In genomic region chr11:58104351-58104791, GRCm38 (mm10) we compare ENCODE assay signal across 7 mouse cellular contexts. TPM values are rescaled to one million over a fixed set of nuclear protein-coding genes. Genes with fewer than 3 reads are reported as not detected.
DNase-seq lines count a peak whose midpoint lies in the region; ATAC-seq and TF ChIP-seq lines count a peak whose summit lies in the region.

No protein-coding gene starts in this region.

- peak overlapping the region; percentile 92 for H3K9ac ChIP-seq in liver, embryonic 12.5 days
- peak overlapping the region; percentile 91 for H3K9ac ChIP-seq in midbrain, postnatal 0 days (replicated peaks; ENCODE audit: low read length, poor library complexity, severe bottlenecking)

- peaks cover 14% of the 10 kb centered on the region; the same call in 1 of the 2 replicates for H3K4me1 ChIP-seq in spleen, adult 2 months (ENCODE audit: control insufficient read depth, insufficient read depth, insufficient read length)
- peaks cover 15% of the 10 kb centered on the region for H3K4me1 ChIP-seq in brown adipose tissue, adult 24 weeks (ENCODE audit: control insufficient read depth, insufficient read depth, insufficient read length, low read length)
- peaks cover 44% of the 10 kb centered on the region for H3K4me1 ChIP-seq in liver, embryonic 12.5 days
- peaks cover 9% of the 10 kb centered on the region; the same call in 1 of the 2 replicates for H3K4me1 ChIP-seq in midbrain, postnatal 0 days (ENCODE audit: insufficient read depth, low read length)

- DNase-seq in spleen, adult 2 months (ENCODE audit: low read depth in 1 of 2, low spot score in 2 of 2), result no peak
- no peak for DNase-seq in spleen, adult 18-20 months
- DNase-seq in midbrain, postnatal 0 days (ENCODE audit: low spot score), result peak; percentile 21
- no peak for DNase-seq in cerebellum, adult 9-10 months

- no peaks in the 10 kb centered on the region for H3K27me3 ChIP-seq in spleen, adult 2 months (ENCODE audit: control insufficient read depth, insufficient read depth, low read length)
- H3K27me3 ChIP-seq in liver, embryonic 12.5 days (replicated peaks), result peaks cover 4% of the 10 kb centered on the region; the same call in 1 of the 2 replicates
- no peaks in the 10 kb centered on the region for H3K27me3 ChIP-seq in midbrain, postnatal 0 days (ENCODE audit: insufficient read depth, low read length)

- H3K27ac ChIP-seq in spleen, adult 2 months (ENCODE audit: insufficient read depth, low read length), result peak overlapping the region; percentile 89
- peak overlapping the region; percentile 73 for H3K27ac ChIP-seq in brown adipose tissue, adult 24 weeks (replicated peaks; ENCODE audit: low read depth, low read length)
- peak overlapping the region; percentile 90 for H3K27ac ChIP-seq in liver, embryonic 12.5 days
- peak overlapping the region; percentile 85 for H3K27ac ChIP-seq in midbrain, postnatal 0 days (ENCODE audit: low read depth, low read length)

- peak overlapping the region; percentile 83 for H3K4me3 ChIP-seq in spleen, adult 2 months (ENCODE audit: extremely low read depth, insufficient read depth, insufficient read length)
- H3K4me3 ChIP-seq in brown adipose tissue, adult 24 weeks (ENCODE audit: insufficient read depth, low read depth, low read length), result peak overlapping the region; percentile 86
- H3K4me3 ChIP-seq in liver, embryonic 12.5 days, result peak overlapping the region; percentile 87
- peak overlapping the region; percentile 96 for H3K4me3 ChIP-seq in midbrain, postnatal 0 days (ENCODE audit: low read depth, low read length)

- no peaks in the 10 kb centered on the region for H3K36me3 ChIP-seq in spleen, adult 2 months (ENCODE audit: control insufficient read depth, insufficient read depth, low read length)
- H3K36me3 ChIP-seq in liver, embryonic 12.5 days, result peaks cover 17% of the 10 kb centered on the region
- H3K36me3 ChIP-seq in midbrain, postnatal 0 days (ENCODE audit: insufficient read depth, low read length), result no peaks in the 10 kb centered on the region

- TF ChIP-seq CTCF in spleen, adult 2 months (IDR thresholded peaks at IDR 0.05; ENCODE audit: extremely low read depth, insufficient read depth, insufficient read length, insufficient replicate concordance), result no peak
- no peak for TF ChIP-seq CTCF in midbrain, postnatal 0 days (IDR thresholded peaks at IDR 0.05)

- peak overlapping the region; percentile 87 for H3K4me2 ChIP-seq in liver, embryonic 12.5 days
- H3K4me2 ChIP-seq in midbrain, postnatal 0 days (ENCODE audit: low read depth, low read length, poor library complexity, severe bottlenecking), result peak overlapping the region; percentile 80

- WGBS in spleen, adult 2 months, result under 1% methylated on average over 24 of the region's 24 CpGs
- WGBS in liver, embryonic 12.5 days (ENCODE audit: insufficient replicate concordance), result under 1% methylated on average over 24 of the region's 24 CpGs
- WGBS in midbrain, postnatal 0 days, result 0% methylated on average over 24 of the region's 24 CpGs

- peak; percentile 60 for ATAC-seq in granulocyte monocyte progenitor cell, adult 5-6 weeks (replicated peaks; ENCODE audit: poor library complexity, severe bottlenecking)
- ATAC-seq in liver, embryonic 12.5 days, result peak; percentile 11; the same call in 1 of the 2 replicates
- ATAC-seq in midbrain, postnatal 0 days (ENCODE audit: low FRiP score), result peak; percentile 2; the same call in 1 of the 2 replicates

- no peak for TF ChIP-seq POLR2A in spleen, adult 2 months (IDR thresholded peaks at IDR 0.05; ENCODE audit: low read depth, low read length)

- H3K9me3 ChIP-seq in liver, embryonic 12.5 days (replicated peaks), result no peaks in the 10 kb centered on the region
- H3K9me3 ChIP-seq in midbrain, postnatal 0 days (ENCODE audit: low read length), result no peaks in the 10 kb centered on the region

RNA-seq across cellular contexts. Expression of gene Cnot8, which starts 0.4 kb away (rescaled TPM):
- 38.6 and 41.1 TPM in 2 replicates for polyA plus RNA-seq in spleen, adult 2 months (2012; rRNA removed)
- 36.4 and 42.1 TPM in 2 replicates for polyA plus RNA-seq in brown adipose tissue, adult 24 weeks (2012; ENCODE audit: insufficient read depth, insufficient read length, missing spikeins)
- 79.5 and 85.5 TPM in 2 replicates for total RNA-seq in granulocyte monocyte progenitor cell, adult 5-6 weeks (2014; fragmentation: Nextera tagmentation)
- total RNA-seq in granulocyte monocyte progenitor cell, adult 5-6 weeks (2017), result 117 and 126 TPM in 2 replicates
- polyA plus RNA-seq in liver, embryonic 12.5 days (2016; fragmentation: Nextera tagmentation; extraction: Ambion mirVana), result 50.5 and 51.8 TPM in 2 replicates
- total RNA-seq in midbrain, postnatal 0 days (2014; rRNA removed), result 80.0 and 95.9 TPM in 2 replicates
- polyA plus RNA-seq in midbrain, postnatal 0 days (2015; fragmentation: Nextera tagmentation; extraction: Ambion mirVana), result 88.7 and 89.2 TPM in 2 replicates

RNA-seq across cellular contexts. Expression of gene Gm12248, which starts 11.4 kb away (rescaled TPM):
- 0.18 and 0.42 TPM in 2 replicates for polyA plus RNA-seq in spleen, adult 2 months (2012; rRNA removed)
- polyA plus RNA-seq in brown adipose tissue, adult 24 weeks (2012; ENCODE audit: insufficient read depth, insufficient read length, missing spikeins), result not detected in 2 replicates
- not detected in 2 replicates for total RNA-seq in granulocyte monocyte progenitor cell, adult 5-6 weeks (2014; fragmentation: Nextera tagmentation)
- 0.21 TPM in 1 of 2 replicates, not detected in the other for total RNA-seq in granulocyte monocyte progenitor cell, adult 5-6 weeks (2017)
- not detected in 2 replicates for polyA plus RNA-seq in liver, embryonic 12.5 days (2016; fragmentation: Nextera tagmentation; extraction: Ambion mirVana)
- total RNA-seq in midbrain, postnatal 0 days (2014; rRNA removed), result not detected in 2 replicates
- polyA plus RNA-seq in midbrain, postnatal 0 days (2015; fragmentation: Nextera tagmentation; extraction: Ambion mirVana), result not detected in 2 replicates

Comparison
In these comparisons a context has a peak if more than half of its experiments do, and no peak if none do; other contexts are left out.
1. ATAC-seq: peak in every context shown above with its lines; median percentile 60 in granulocyte monocyte progenitor cell, adult 5-6 weeks; 11 in liver, embryonic 12.5 days; 2 in midbrain, postnatal 0 days.